Mouse (Mus musculus) hindlimb bud, embryonic 11.5 days (tissue): ENCODE measurements around the gene Aox2.

Source experiments
- DNase-seq: peaks from one replicate; pipeline ENCODE4 v3.0.0-alpha.2; 2012; ENCODE audit warnings: low read depth, low spot score; ENCODE audit errors: extremely low spot score

Gene Aox2

DNA sequence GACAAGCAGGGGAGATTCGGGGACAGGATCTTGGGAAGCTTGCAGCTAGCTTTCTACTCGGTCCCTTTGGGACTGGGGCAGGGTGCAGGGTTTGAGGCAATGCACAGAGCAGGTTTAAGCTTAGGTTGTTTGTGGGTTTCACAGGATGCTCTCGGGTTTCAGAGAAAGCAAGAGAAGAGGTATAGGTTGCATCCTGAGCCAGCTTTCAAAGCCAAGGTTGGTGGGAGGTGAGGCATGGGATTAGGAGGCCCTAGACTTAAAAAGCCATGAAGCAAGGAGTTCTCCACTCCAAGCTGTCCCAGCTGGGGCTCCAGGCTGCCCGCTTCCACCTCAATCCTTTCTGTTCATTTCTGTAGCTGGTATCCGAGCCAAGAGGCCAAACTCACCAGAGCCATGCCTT, at the start of gene Aox2:
Gene Aox2 (plus strand): TSS at position 301 of the 400 bp plus-strand sequence.
- no peak for DNase-seq

DNA sequence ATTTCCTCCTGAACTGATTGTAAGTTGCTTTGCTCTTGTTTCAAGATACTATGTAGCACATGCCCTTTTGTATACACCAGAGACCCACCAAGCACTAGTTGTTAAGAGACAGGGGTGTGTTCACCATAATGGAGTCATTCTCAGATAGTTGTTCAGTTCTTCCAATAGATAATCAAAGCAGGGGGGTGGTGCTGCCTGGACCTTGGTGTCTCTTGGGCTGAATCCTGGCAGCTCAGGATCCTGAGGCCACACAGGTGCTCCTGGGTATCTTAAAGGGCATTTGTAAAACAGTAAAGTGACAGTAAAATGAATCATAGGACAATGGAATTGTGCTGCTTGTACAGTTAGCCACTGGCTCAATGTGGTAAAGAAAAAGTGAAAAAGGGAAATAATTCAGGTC, 49.2 kb upstream of the Aox2 start:
- DNase-seq, result no peak

DNA sequence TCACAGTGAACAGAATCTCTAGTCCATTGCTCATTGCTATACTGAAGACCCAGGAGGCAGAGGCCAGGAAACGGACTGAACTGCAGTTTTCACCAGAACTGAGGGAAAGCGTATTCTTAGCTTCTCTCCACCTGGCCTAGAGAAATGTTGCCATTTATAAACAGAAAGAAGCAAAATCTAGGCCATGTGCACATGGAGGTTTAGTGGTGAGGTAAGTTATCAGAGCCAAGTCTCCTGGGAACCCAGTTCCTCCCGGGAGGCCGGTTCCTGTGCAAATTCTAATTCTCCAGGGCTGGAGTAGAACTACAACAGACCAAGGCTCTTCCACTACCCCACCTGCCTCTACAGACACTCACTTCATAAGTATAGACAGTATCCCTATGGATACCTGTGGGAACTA, 48.4 kb upstream of the Aox2 start:
- DNase-seq, result no peak

- DNase-seq, result no peak
Observed at GRCm38 (mm10) chr1:58230542-58230941, 47.6 kb upstream of the Aox2 start.

DNA sequence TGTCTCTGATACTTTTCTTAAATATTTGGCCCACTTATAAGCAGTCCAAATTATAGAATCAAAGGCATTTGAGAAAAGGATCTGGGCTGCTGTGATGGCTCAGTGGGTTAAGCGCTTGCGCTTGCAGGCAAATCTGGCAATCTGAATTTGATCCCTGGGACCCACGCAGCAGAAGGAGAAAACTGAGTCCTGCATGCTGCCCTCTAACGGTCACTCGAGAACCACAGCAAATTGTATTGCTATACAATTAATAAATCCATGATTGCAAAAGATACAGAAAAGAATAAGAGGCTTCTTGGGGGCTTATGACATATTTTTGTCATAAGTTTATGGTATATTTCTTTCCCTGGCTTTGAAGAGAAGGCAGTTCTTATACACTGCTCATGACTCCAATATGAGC, 42.7 kb upstream of the Aox2 start:
- no peak for DNase-seq

- DNase-seq, result no peak
Observed at GRCm38 (mm10) chr1:58237527-58238299, 40.4 kb upstream of the Aox2 start.

GRCm38 (mm10) chr1:58238440-58238839, 39.7 kb upstream of the Aox2 start:
- no peak for DNase-seq

DNA sequence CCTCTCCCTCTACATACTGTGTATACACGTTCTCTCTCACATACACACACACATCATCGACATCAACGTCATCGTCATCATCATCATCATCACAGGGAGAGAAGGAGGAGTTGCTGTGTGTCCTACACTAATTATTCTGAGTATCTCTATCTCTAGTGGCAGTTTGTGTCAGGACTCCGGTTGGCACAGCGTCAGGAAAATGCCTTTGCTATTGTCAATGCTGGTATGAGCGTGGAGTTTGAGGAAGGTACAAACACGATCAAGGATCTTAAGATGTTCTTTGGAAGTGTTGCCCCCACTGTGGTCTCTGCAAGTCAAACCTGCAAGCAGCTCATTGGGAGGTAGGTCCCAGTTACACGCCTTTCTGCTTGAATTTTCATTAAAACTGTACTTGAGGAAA, 39.2 kb upstream of the Aox2 start:
- no peak for DNase-seq

- DNase-seq, result no peak
Observed at GRCm38 (mm10) chr1:58240347-58240746, 37.8 kb upstream of the Aox2 start.

GRCm38 (mm10) chr1:58244487-58244886, 33.6 kb upstream of the Aox2 start:
- DNase-seq, result no peak

- DNase-seq, result no peak
Observed at GRCm38 (mm10) chr1:58248518-58248917, 29.6 kb upstream of the Aox2 start.

DNA sequence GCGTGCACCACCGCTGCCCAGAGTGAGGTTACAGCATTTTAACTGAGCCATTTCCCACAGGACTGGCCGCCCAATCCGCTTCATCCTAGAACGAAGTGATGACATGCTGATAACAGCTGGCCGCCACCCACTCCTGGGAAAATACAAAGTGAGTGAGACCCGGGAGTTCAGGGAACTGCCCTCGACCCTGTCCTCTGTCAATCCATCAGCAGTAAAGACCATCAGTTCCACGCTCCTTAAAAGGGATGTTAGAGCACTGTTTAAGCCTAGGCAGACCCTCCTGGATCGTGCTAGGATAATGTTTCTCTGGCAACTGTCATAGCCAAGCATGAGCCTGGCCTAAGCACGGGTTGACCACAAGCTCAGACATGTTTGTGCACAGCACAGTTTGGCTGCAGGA, 24.7 kb upstream of the Aox2 start:
- DNase-seq, result no peak

- DNase-seq, result no peak
Observed at GRCm38 (mm10) chr1:58257195-58257991, 20.7 kb upstream of the Aox2 start.

DNA sequence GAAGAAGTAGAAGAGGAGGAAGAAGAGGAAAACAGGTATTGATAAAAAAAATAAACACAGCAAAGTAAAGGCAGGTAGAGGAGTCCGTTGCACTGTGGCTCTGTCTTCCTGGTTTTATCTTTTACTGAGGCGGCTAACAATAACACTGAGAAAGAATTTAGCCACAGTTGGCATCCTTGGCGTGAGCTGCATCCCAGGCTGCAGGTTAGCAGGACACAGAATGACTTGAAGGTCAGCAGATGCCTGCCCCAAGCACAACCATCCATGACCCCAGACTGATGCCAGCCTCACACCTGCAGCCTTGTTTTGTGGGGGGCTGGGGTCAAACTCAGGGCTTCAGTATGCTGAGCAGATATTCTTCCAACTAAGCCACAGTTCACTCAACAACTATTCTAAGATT, 17.8 kb upstream of the Aox2 start:
- DNase-seq, result no peak

- DNase-seq, result no peak
Observed at GRCm38 (mm10) chr1:58268231-58268630, 9.9 kb upstream of the Aox2 start.

GRCm38 (mm10) chr1:58270807-58271569, 7.1 kb upstream of the Aox2 start:
- DNase-seq, result peak; percentile 52

- no peak for DNase-seq
Observed at GRCm38 (mm10) chr1:58275879-58276278, 2.2 kb upstream of the Aox2 start.

GRCm38 (mm10) chr1:58278513-58278912, 387 bp downstream of the Aox2 start:
- no peak for DNase-seq

DNA sequence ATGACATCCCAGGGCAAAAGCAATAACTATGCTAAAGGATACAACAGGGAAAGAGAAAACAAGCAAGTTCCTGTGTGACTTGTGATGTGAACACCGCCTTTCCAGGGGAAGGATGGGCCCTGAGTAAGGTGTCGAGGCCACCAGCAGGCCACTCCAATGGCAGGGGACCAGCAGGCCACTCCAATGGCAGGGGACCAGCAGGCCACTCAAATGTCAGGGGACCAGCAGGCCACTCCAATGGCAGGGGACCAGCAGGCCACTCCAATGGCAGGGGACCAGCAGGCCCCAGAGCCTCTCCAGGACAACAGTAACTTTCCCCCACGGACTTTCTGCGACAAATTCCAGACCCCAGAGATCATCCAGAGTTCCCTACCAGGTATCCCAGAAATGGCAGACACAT, 2.3 kb downstream of the Aox2 start:
- DNase-seq, result no peak

GRCm38 (mm10) chr1:58280939-58281624, 3.0 kb downstream of the Aox2 start:
- no peak for DNase-seq

DNA sequence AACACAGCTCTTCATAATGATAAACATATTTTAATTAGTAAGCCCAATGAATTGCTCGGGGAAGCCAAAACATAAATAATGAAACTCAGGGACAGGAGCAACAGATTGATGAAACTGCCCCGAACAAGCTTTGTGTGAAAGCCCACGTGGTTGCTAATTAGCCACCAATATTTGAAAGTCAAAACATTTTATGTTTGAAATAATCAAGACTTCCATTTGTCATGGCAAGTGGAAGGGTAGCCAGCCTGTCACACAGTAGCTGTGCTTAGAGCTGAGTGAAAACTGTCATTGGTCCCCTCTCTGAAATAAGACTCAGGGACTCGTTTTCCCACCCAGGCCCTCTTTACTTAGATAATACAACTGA, 3.5 kb downstream of the Aox2 start:
- DNase-seq, result no peak
